ENCODE assay signal across 8 mouse cellular contexts in the genomic region with DNA sequence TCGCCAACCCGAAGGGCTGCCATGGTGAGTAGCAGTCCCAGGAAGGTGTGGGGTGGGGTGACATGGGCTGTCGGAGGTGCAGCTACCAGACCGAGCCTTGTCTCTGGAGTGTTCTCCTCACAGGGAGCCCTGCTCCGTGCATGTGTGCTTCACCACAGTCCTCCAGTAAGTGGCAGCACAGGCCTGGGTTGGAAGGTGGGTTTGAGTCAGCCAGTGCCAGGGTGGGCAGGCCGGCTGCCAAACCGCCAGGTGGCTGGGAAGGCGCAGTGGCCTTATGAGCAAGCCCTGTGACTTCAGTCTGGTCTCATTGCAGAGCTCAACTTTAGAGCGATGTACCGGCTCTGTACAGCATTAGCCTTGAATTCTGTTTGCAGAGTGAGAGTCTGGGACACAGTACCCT. TPM values are rescaled to one million over a fixed set of nuclear protein-coding genes. Genes with fewer than 3 reads are reported as not detected.
DNase-seq lines count a peak whose midpoint lies in the region; ATAC-seq lines count a peak whose summit lies in the region.

No protein-coding gene starts in this region.

- 30% methylated on average over 10 of the region's 10 CpGs for WGBS in embryonic facial prominence, embryonic 13.5 days
- 43% methylated on average over 10 of the region's 10 CpGs for WGBS in limb, embryonic 12.5 days
- 31% methylated on average over 10 of the region's 10 CpGs for WGBS in midbrain, embryonic 16.5 days

- no peaks in the 10 kb centered on the region for H3K36me3 ChIP-seq in embryonic facial prominence, embryonic 13.5 days
- no peaks in the 10 kb centered on the region for H3K36me3 ChIP-seq in limb, embryonic 12.5 days
- H3K36me3 ChIP-seq in midbrain, embryonic 16.5 days (ENCODE audit: control insufficient read depth, insufficient read depth, low read length), result no peaks in the 10 kb centered on the region

- no peak overlapping the region for H3K4me2 ChIP-seq in embryonic facial prominence, embryonic 13.5 days
- no peak overlapping the region for H3K4me2 ChIP-seq in limb, embryonic 12.5 days
- no peak overlapping the region for H3K4me2 ChIP-seq in midbrain, embryonic 16.5 days (ENCODE audit: low read length)

- no peak overlapping the region for H3K27ac ChIP-seq in embryonic facial prominence, embryonic 13.5 days
- H3K27ac ChIP-seq in limb, embryonic 12.5 days, result no peak overlapping the region
- H3K27ac ChIP-seq in midbrain, embryonic 16.5 days (ENCODE audit: low read length), result no peak overlapping the region

- H3K9me3 ChIP-seq in embryonic facial prominence, embryonic 13.5 days, result no peaks in the 10 kb centered on the region
- H3K9me3 ChIP-seq in limb, embryonic 12.5 days, result no peaks in the 10 kb centered on the region
- H3K9me3 ChIP-seq in midbrain, embryonic 16.5 days (replicated peaks; ENCODE audit: control insufficient read depth, low read length, poor library complexity, severe bottlenecking), result no peaks in the 10 kb centered on the region

- H3K27me3 ChIP-seq in embryonic facial prominence, embryonic 13.5 days, result no peaks in the 10 kb centered on the region
- H3K27me3 ChIP-seq in limb, embryonic 12.5 days, result no peaks in the 10 kb centered on the region
- no peaks in the 10 kb centered on the region for H3K27me3 ChIP-seq in midbrain, embryonic 16.5 days (ENCODE audit: control insufficient read depth, insufficient read depth, low read depth, low read length)

- H3K4me1 ChIP-seq in embryonic facial prominence, embryonic 13.5 days, result peaks cover 15% of the 10 kb centered on the region
- H3K4me1 ChIP-seq in limb, embryonic 12.5 days (replicated peaks), result peaks cover 9% of the 10 kb centered on the region; the same call in 1 of the 2 replicates
- peaks cover 13% of the 10 kb centered on the region for H3K4me1 ChIP-seq in midbrain, embryonic 16.5 days (ENCODE audit: control insufficient read depth, insufficient read depth, low read length)

- no peak overlapping the region for H3K4me3 ChIP-seq in embryonic facial prominence, embryonic 13.5 days
- H3K4me3 ChIP-seq in limb, embryonic 12.5 days (replicated peaks), result no peak overlapping the region
- no peak overlapping the region for H3K4me3 ChIP-seq in midbrain, embryonic 16.5 days (ENCODE audit: low read depth, low read length)

- peak; percentile 73 for ATAC-seq in embryonic facial prominence, embryonic 13.5 days (ENCODE audit: insufficient number of reproducible peaks, insufficient read depth, low FRiP score, low TSS enrichment, low read depth)
- peak; percentile 75; the same call in 1 of the 2 replicates for ATAC-seq in limb, embryonic 12.5 days (ENCODE audit: insufficient number of reproducible peaks, insufficient read depth, low FRiP score, low TSS enrichment, low read depth)
- peak; percentile 86 for ATAC-seq in midbrain, embryonic 16.5 days

- DNase-seq in ovary, adult 18-20 months (ENCODE audit: low spot score), result peak; percentile 38
- DNase-seq in ovary, postnatal 10 days (ENCODE audit: low spot score), result no peak
- peak; percentile 49 to 74 for DNase-seq in heart, adult 9 months (ENCODE audit: low spot score in 2 of 2)
- DNase-seq in kidney, adult 8-10 months, result peak; percentile 73 to 82
- peak; percentile 27 to 44 for DNase-seq in spleen, postnatal 14 days (ENCODE audit: low spot score in 2 of 2)

- 0 out of 2 replicates have a peak overlapping the region, but pooled peaks have one; percentile 32 for H3K9ac ChIP-seq in embryonic facial prominence, embryonic 13.5 days
- no peak overlapping the region for H3K9ac ChIP-seq in limb, embryonic 12.5 days (replicated peaks)
- no peak overlapping the region for H3K9ac ChIP-seq in midbrain, embryonic 16.5 days (ENCODE audit: low read depth, low read length)

RNA-seq across cellular contexts. Expression of gene Camk1g, which starts 39.9 kb away (rescaled TPM):
- polyA plus RNA-seq in embryonic facial prominence, embryonic 13.5 days (2015; fragmentation: Nextera tagmentation; extraction: Ambion mirVana), result 22.9 and 23.7 TPM in 2 replicates
- polyA plus RNA-seq in limb, embryonic 12.5 days (2016; fragmentation: Nextera tagmentation; extraction: Ambion mirVana), result 20.2 and 21.7 TPM in 2 replicates
- polyA plus RNA-seq in midbrain, embryonic 16.5 days (2015; fragmentation: Nextera tagmentation; extraction: Ambion mirVana), result 53.5 and 54.1 TPM in 2 replicates

RNA-seq across cellular contexts. Expression of gene G0s2, which starts 57.2 kb away (rescaled TPM):
- 21.8 and 27.8 TPM in 2 replicates for polyA plus RNA-seq in embryonic facial prominence, embryonic 13.5 days (2015; fragmentation: Nextera tagmentation; extraction: Ambion mirVana)
- polyA plus RNA-seq in limb, embryonic 12.5 days (2016; fragmentation: Nextera tagmentation; extraction: Ambion mirVana), result 10.4 and 12.8 TPM in 2 replicates
- polyA plus RNA-seq in midbrain, embryonic 16.5 days (2015; fragmentation: Nextera tagmentation; extraction: Ambion mirVana), result 5.1 and 6.9 TPM in 2 replicates
